Mouse (Mus musculus) hindbrain, postnatal 0 days (tissue): ENCODE data around the gene Spag17. TPM values are rescaled to one million over a fixed set of nuclear protein-coding genes. Genes with fewer than 3 reads are reported as not detected.

ENCODE experiments used
- ATAC-seq: fragments of 200-750 bp; cut with Nextera tagmentation; 2 replicates; pipeline ENCODE4 v1.8.0; 2017; ENCODE audit warnings: mild to moderate bottlenecking, moderate TSS enrichment, moderate library complexity
- DNase-seq: peaks from one replicate; pipeline ENCODE4 v3.0.0-alpha.2; 2015; ENCODE audit warnings: low spot score
- H3K27ac ChIP-seq: fragments of 300-500 bp; sonication (generic); 2 replicates; pipeline ENCODE4 v1.5.1; 2014; ENCODE audit warnings: mild to moderate bottlenecking
- H3K27me3 ChIP-seq: fragments of 300-500 bp; sonication (generic); 2 replicates; pipeline ENCODE4 v1.6.1; 2014; ENCODE audit warnings: low read length, mixed read lengths; ENCODE audit not compliant: insufficient read depth
- H3K36me3 ChIP-seq: fragments of 300-500 bp; sonication (generic); 2 replicates; pipeline ENCODE4 v1.6.1; 2014; ENCODE audit warnings: low read length, mixed read lengths; ENCODE audit not compliant: insufficient read depth
- H3K4me1 ChIP-seq: fragments of 300-500 bp; sonication (generic); 2 replicates; pipeline ENCODE4 v1.6.1; 2014; ENCODE audit warnings: antibody characterized with exemption, low read length, mixed read lengths; ENCODE audit not compliant: insufficient read depth
- H3K4me2 ChIP-seq: fragments of 300-500 bp; sonication (generic); 2 replicates; pipeline ENCODE4 v1.6.1; 2014; ENCODE audit warnings: low read depth, mild to moderate bottlenecking, low read length, moderate library complexity, mixed read lengths
- H3K4me3 ChIP-seq: fragments of 300-500 bp; sonication (generic); 2 replicates; pipeline ENCODE4 v1.5.1; 2014; ENCODE audit warnings: low read length
- H3K9ac ChIP-seq: fragments of 300-500 bp; sonication (generic); replicated peaks from 2 replicates; pipeline ENCODE4 v1.6.1; 2014; ENCODE audit warnings: mild to moderate bottlenecking, low read length, moderate library complexity, mixed read lengths
- H3K9me3 ChIP-seq: fragments of 300-500 bp; sonication (generic); 2 replicates; pipeline ENCODE4 v1.6.1; 2016; ENCODE audit warnings: low read length, mixed read lengths
- CTCF ChIP-seq: IDR thresholded peaks from 2 replicates; pipeline ENCODE4 v1.5.1; 2016; ENCODE audit warnings: antibody characterized with exemption, control low read depth, low read depth
- WGBS: fragments of 180-500 bp; shearing (Covaris S2); extraction: QIAGEN DNeasy Blood & Tissue Kit; methylation state at CpG from one replicate; pipeline ENCODE4 v1.1.7; 2014; 5-methylcytosine and 5-hydroxymethylcytosine counted together
- polyA plus RNA-seq: library from polyadenylated mRNA; unstranded; fragments of >200 nt; fragmentation: Nextera tagmentation; extraction: Ambion mirVana; gene quantifications from 2 replicates; pipeline ENCODE4 v1.2.1, GENCODE M21; 2015
- total RNA-seq: library from RNA; depleted of rRNA; stranded (reverse); fragments of >200 nt; gene quantifications from 2 replicates; pipeline ENCODE4 v1.2.3, GENCODE M21; 2014

Gene Spag17
- total and polyA plus RNA-seq, 2 experiments from 2014 or later: 0.26 to 0.95 TPM

DNA sequence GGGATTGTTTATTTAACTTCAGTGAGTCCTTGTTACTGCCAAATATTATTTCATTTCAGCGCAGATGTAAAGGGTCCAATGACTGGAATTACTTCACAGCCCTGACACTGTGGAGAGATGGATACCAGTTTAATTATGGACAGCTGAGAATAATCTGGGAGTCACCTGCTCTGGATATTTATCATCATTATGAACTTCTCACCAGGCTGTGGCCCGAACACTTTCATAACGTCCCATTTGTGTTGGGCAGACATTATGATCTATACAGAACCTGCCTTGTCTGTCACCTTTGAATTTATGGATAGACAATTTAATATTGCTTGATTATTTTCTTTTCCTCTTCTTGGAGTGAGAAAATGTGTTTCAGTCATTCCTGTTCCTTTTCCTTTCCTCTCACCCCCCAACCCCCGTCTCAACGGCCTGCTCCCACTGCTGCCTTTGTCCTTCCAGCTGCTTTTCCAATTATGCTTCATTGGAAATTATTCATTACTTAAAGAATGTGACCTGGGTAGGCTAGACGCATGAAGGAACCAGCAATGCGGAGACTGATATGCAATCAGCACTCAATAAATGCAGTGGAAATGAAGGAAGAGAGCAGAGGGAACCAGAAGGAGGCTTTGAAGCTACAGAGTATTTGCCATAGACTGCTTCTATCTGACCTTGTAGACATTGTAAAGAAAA lies 74.7 kb downstream of the Spag17 start:
- no peak overlapping the region for H3K9ac ChIP-seq
- ATAC-seq (no peak), DNase-seq (no peak)
- no peaks in the 10 kb centered on the region for H3K27me3 ChIP-seq
- no peak overlapping the region for H3K4me2 ChIP-seq
- TF ChIP-seq CTCF: no peak
- H3K9me3 ChIP-seq: no peaks in the 10 kb centered on the region
- H3K27ac ChIP-seq: no peak overlapping the region
- 67% methylated on average over 7 of the region's 7 CpGs for WGBS
- H3K4me1 ChIP-seq: no peaks in the 10 kb centered on the region
- no peaks in the 10 kb centered on the region for H3K36me3 ChIP-seq
- H3K4me3 ChIP-seq: no peak overlapping the region

DNA sequence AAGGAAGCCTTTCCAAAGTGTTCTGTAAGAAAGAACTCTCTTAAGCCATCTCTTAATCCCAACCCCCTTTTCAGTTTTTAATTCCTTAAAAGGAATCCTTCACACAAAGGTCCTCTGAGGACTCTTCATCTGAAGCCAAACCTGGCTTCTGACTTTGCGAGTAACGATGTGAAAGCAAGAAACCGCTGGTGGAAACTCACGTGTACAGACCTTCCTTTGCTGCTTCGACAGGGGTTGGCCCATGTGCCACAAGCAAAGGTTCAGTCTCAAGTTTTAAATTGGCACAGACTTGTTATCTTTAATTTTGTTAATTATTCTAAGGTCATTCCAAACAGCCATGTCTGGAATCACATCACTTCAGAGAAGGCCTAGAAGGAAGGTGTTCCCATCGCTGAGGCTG lies 79.1 kb downstream of the Spag17 start:
- DNase-seq (no peak), ATAC-seq (no peak)
- no peaks in the 10 kb centered on the region for H3K4me1 ChIP-seq
- H3K9ac ChIP-seq: no peak overlapping the region
- H3K9me3 ChIP-seq: no peaks in the 10 kb centered on the region
- H3K27ac ChIP-seq: no peak overlapping the region
- H3K36me3 ChIP-seq: no peaks in the 10 kb centered on the region
- TF ChIP-seq CTCF: no peak
- H3K4me2 ChIP-seq: no peak overlapping the region
- H3K4me3 ChIP-seq: no peak overlapping the region
- WGBS: 93% methylated on average over 6 of the region's 6 CpGs
- no peaks in the 10 kb centered on the region for H3K27me3 ChIP-seq

DNA sequence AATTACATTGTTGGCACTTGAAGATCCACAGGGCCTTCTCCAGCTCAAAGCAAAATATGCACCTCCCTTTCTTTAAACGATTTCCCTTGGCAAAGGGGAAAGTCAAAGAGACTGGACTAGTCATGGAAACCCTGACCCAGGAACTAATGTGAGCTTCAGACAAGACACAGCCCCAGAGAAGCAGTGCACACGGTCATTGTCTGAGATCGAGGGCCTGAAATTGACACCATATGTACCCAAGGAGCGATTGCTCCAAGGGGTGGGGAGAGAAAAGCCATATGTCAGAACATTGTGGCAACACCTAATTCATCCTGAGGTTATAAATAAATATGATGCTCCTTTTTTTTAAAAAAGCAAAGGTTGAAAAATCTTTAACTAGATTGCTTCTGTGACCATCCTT lies 80.7 kb downstream of the Spag17 start:
- Histone ChIP-seq H3K4me1 (no peaks in the 10 kb centered on the region; the same call in 1 of the 2 replicates), H3K9ac (no peak overlapping the region), H3K27ac (no peak overlapping the region), H3K36me3 (no peaks in the 10 kb centered on the region), H3K4me2 (no peak overlapping the region), H3K27me3 (no peaks in the 10 kb centered on the region), H3K9me3 (no peaks in the 10 kb centered on the region), H3K4me3 (no peak overlapping the region)
- no peak for ATAC-seq
- no peak for TF ChIP-seq CTCF
- 65% methylated on average over 4 of the region's 4 CpGs for WGBS
- no peak for DNase-seq

DNA sequence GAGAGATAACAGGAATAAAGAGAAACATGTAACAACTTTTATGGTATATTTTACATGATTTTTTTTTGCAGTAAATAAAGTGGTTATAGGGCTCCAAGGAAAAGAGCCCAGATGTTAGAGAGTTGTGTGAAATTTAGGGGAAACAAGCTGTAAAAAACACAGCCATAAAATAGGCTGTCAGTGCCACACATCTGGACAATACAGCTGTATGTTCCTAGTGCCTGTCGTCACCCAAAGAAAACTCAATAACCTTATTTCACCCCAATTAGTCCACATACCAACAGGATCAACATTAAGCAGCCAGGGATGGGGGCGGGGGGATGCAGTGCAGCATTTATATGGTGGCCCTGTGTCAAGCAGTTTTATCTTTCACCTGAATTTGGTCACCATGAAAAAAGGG lies 81.1 kb downstream of the Spag17 start:
- H3K4me1 ChIP-seq: no peaks in the 10 kb centered on the region; the same call in 1 of the 2 replicates
- H3K27ac ChIP-seq: no peak overlapping the region
- no peak for TF ChIP-seq CTCF
- no peak for ATAC-seq
- H3K27me3 ChIP-seq: no peaks in the 10 kb centered on the region
- H3K9ac ChIP-seq: no peak overlapping the region
- no peaks in the 10 kb centered on the region for H3K9me3 ChIP-seq
- H3K4me2 ChIP-seq: no peak overlapping the region
- no peak for DNase-seq
- 57% methylated on average over 2 of the region's 2 CpGs for WGBS
- H3K36me3 ChIP-seq: no peaks in the 10 kb centered on the region
- no peak overlapping the region for H3K4me3 ChIP-seq

DNA sequence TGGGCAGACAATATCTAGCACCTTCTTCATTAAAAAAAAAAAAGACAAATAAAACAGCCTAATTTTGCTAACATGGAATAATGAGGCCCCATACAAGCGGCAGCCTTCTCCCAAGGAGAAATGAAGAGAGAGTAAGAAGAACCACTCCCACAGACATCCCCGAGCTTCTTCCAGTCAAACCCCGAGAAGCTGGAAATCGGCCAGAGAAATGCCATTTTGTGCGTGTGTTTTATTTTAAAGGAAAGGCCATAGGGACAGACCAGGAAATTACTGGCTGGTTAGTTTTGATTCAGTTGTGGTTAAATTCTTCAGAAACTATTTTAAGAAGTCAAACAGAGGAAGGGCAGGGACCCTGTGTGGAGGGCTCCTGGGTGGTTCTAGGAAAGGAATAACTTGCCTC lies 85.6 kb downstream of the Spag17 start:
- H3K4me1 ChIP-seq: no peaks in the 10 kb centered on the region; the same call in 1 of the 2 replicates
- DNase-seq: peak; percentile 18
- no peak for TF ChIP-seq CTCF
- H3K9ac ChIP-seq: no peak overlapping the region
- no peak for ATAC-seq
- H3K9me3 ChIP-seq: no peaks in the 10 kb centered on the region
- H3K27ac ChIP-seq: no peak overlapping the region
- no peaks in the 10 kb centered on the region for H3K36me3 ChIP-seq
- WGBS: 45% methylated on average over 5 of the region's 5 CpGs
- H3K4me2 ChIP-seq: no peak overlapping the region
- no peaks in the 10 kb centered on the region for H3K27me3 ChIP-seq
- H3K4me3 ChIP-seq: no peak overlapping the region

DNA sequence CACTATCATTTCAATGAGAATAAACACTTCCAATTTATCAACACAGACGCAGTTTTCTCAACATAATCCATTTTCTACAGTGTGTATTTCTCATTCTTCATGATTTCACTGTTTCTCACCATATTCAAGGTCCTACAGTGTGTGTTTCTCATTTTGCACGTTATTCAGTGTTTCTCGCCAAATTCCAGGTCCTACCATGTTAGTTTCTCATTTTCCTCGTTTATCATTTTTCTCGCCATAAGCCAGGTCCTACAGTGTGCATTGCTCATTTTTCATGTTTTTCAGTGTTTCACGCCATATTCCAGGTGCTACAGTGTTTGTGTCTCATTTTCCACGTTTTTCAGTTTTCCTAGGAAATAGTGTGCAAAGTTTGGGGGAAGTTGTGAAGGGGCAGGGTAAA lies 95.8 kb downstream of the Spag17 start:
- H3K36me3 ChIP-seq: no peaks in the 10 kb centered on the region
- H3K4me1 ChIP-seq: no peaks in the 10 kb centered on the region
- no peak for TF ChIP-seq CTCF
- no peak overlapping the region for H3K4me3 ChIP-seq
- no peak overlapping the region for H3K4me2 ChIP-seq
- ATAC-seq (no peak), DNase-seq (no peak)
- no peaks in the 10 kb centered on the region for H3K27me3 ChIP-seq
- WGBS: 74% methylated on average over 7 of the region's 7 CpGs
- no peak overlapping the region for H3K27ac ChIP-seq
- H3K9me3 ChIP-seq: no peaks in the 10 kb centered on the region
- no peak overlapping the region for H3K9ac ChIP-seq

DNA sequence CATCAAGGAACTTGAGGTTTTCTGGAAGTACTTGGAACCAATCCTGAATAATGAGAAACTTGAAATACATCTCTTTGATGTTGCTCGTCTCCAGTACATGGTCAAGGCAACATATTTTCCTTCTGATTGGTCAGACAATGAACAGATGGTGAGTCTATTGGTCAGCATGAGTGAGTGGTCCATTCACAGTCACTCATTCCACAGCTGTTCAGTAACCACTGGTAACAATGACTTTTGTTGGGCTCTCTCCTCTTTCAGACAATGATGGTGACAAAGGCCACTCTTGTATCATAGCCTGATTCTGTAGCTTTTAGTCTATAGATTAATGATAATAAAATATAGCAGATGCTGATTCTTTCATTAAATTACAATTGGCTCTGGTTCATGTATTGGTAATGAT lies 119.5 kb downstream of the Spag17 start:
- Histone ChIP-seq H3K9ac (no peak overlapping the region), H3K4me2 (no peak overlapping the region), H3K9me3 (no peaks in the 10 kb centered on the region), H3K36me3 (no peaks in the 10 kb centered on the region), H3K27ac (no peak overlapping the region), H3K27me3 (no peaks in the 10 kb centered on the region), H3K4me1 (no peaks in the 10 kb centered on the region), H3K4me3 (no peak overlapping the region)
- no peak for TF ChIP-seq CTCF
- DNase-seq: no peak
- 34% methylated on average over 1 of the region's 1 CpGs for WGBS
- no peak for ATAC-seq
